Mouse (Mus musculus): ENCODE data around the gene 1700123O20Rik. TPM values are rescaled to one million over a fixed set of nuclear protein-coding genes. Genes with fewer than 3 reads are reported as not detected.

Gene 1700123O20Rik
- total RNA-seq, 1 experiment from 2014 or later = 24.8 TPM

- ATAC-seq (ENCODE audit: extremely low read depth, insufficient number of reproducible peaks, low FRiP score, poor library complexity, severe bottlenecking) = no peak
Measured at GRCm38 (mm10) chr14:54669381-54669780, 16.6 kb upstream of the 1700123O20Rik start.

- no peak for ATAC-seq (ENCODE audit: extremely low read depth, insufficient number of reproducible peaks, low FRiP score, poor library complexity, severe bottlenecking)
Measured at GRCm38 (mm10) chr14:54674317-54674716, 11.7 kb upstream of the 1700123O20Rik start.

GRCm38 (mm10) chr14:54676290-54676689, 9.7 kb upstream of the 1700123O20Rik start:
- no peak for ATAC-seq (ENCODE audit: extremely low read depth, insufficient number of reproducible peaks, low FRiP score, poor library complexity, severe bottlenecking)

GRCm38 (mm10) chr14:54678657-54679304, 7.2 kb upstream of the 1700123O20Rik start:
- no peak for ATAC-seq (ENCODE audit: extremely low read depth, insufficient number of reproducible peaks, low FRiP score, poor library complexity, severe bottlenecking)

- ATAC-seq (ENCODE audit: extremely low read depth, insufficient number of reproducible peaks, low FRiP score, poor library complexity, severe bottlenecking) = no peak
Measured at GRCm38 (mm10) chr14:54682396-54682795, 3.6 kb upstream of the 1700123O20Rik start.

GRCm38 (mm10) chr14:54685471-54685870, 545 bp upstream of the 1700123O20Rik start:
- no peak for ATAC-seq (ENCODE audit: extremely low read depth, insufficient number of reproducible peaks, low FRiP score, poor library complexity, severe bottlenecking)

- peak; percentile 92 for ATAC-seq (ENCODE audit: extremely low read depth, insufficient number of reproducible peaks, low FRiP score, poor library complexity, severe bottlenecking)
Measured at GRCm38 (mm10) chr14:54686522-54687143, 617 bp downstream of the 1700123O20Rik start, which contains the start of gene Acin1. TSS of gene Acin1 (minus strand) at chr14:54686931.

- no peak for ATAC-seq (ENCODE audit: extremely low read depth, insufficient number of reproducible peaks, low FRiP score, poor library complexity, severe bottlenecking)
Measured at GRCm38 (mm10) chr14:54687251-54687650, 1.2 kb downstream of the 1700123O20Rik start.

GRCm38 (mm10) chr14:54695042-54695441, 9.0 kb downstream of the 1700123O20Rik start:
- ATAC-seq (ENCODE audit: extremely low read depth, insufficient number of reproducible peaks, low FRiP score, poor library complexity, severe bottlenecking) = no peak

- ATAC-seq (ENCODE audit: extremely low read depth, insufficient number of reproducible peaks, low FRiP score, poor library complexity, severe bottlenecking) = no peak
Measured at GRCm38 (mm10) chr14:54696752-54697151, 10.7 kb downstream of the 1700123O20Rik start.

- ATAC-seq (ENCODE audit: extremely low read depth, insufficient number of reproducible peaks, low FRiP score, poor library complexity, severe bottlenecking) = no peak
Measured at GRCm38 (mm10) chr14:54698733-54699132, 12.7 kb downstream of the 1700123O20Rik start, which contains the start of gene Gm29776. TSS of gene Gm29776 (minus strand) at chr14:54698833.

- no peak for ATAC-seq (ENCODE audit: extremely low read depth, insufficient number of reproducible peaks, low FRiP score, poor library complexity, severe bottlenecking)
Measured at GRCm38 (mm10) chr14:54699586-54699985, 13.6 kb downstream of the 1700123O20Rik start.

GRCm38 (mm10) chr14:54701298-54701697, 15.3 kb downstream of the 1700123O20Rik start:
- ATAC-seq (ENCODE audit: extremely low read depth, insufficient number of reproducible peaks, low FRiP score, poor library complexity, severe bottlenecking) = peak; percentile 84

GRCm38 (mm10) chr14:54703207-54703606, 17.2 kb downstream of the 1700123O20Rik start:
- ATAC-seq (ENCODE audit: extremely low read depth, insufficient number of reproducible peaks, low FRiP score, poor library complexity, severe bottlenecking) = no peak

GRCm38 (mm10) chr14:54705844-54706243, 19.8 kb downstream of the 1700123O20Rik start:
- no peak for ATAC-seq (ENCODE audit: extremely low read depth, insufficient number of reproducible peaks, low FRiP score, poor library complexity, severe bottlenecking)

GRCm38 (mm10) chr14:54706589-54707320, 20.7 kb downstream of the 1700123O20Rik start:
- 0 out of 2 replicates have a peak, but pooled peaks have one; percentile 18 for ATAC-seq (ENCODE audit: extremely low read depth, insufficient number of reproducible peaks, low FRiP score, poor library complexity, severe bottlenecking)

GRCm38 (mm10) chr14:54709054-54709453, 23.0 kb downstream of the 1700123O20Rik start:
- no peak for ATAC-seq (ENCODE audit: extremely low read depth, insufficient number of reproducible peaks, low FRiP score, poor library complexity, severe bottlenecking)

- ATAC-seq (ENCODE audit: extremely low read depth, insufficient number of reproducible peaks, low FRiP score, poor library complexity, severe bottlenecking) = peak; percentile 24; the same call in 1 of the 2 replicates
Measured at GRCm38 (mm10) chr14:54712074-54712473, 26.1 kb downstream of the 1700123O20Rik start, which contains the start of gene Cebpe. TSS of gene Cebpe (minus strand) at chr14:54712174.

GRCm38 (mm10) chr14:54712861-54713260, 26.8 kb downstream of the 1700123O20Rik start:
- peak; percentile 20; the same call in 1 of the 2 replicates for ATAC-seq (ENCODE audit: extremely low read depth, insufficient number of reproducible peaks, low FRiP score, poor library complexity, severe bottlenecking)

Data from neutrophil, adult 5-6 weeks (primary cell).